Mouse (Mus musculus) hindbrain, embryonic 12.5 days (tissue): Measurements from ENCODE around the gene Gnaq. TPM values are rescaled to one million over a fixed set of nuclear protein-coding genes. Genes with fewer than 3 reads are reported as not detected.

Experiments
- ATAC-seq: fragments of 200-750 bp; cut with Nextera tagmentation; 2 replicates; pipeline ENCODE4 v1.8.0; 2017; ENCODE audit warnings: moderate TSS enrichment; ENCODE audit not compliant: low FRiP score
- H3K27ac ChIP-seq: fragments of 300-500 bp; sonication (generic); 2 replicates; pipeline ENCODE4 v1.5.1; 2016; ENCODE audit warnings: mild to moderate bottlenecking
- H3K27me3 ChIP-seq: fragments of 300-500 bp; sonication (generic); 2 replicates; pipeline ENCODE4 v1.6.1; 2016; ENCODE audit warnings: mild to moderate bottlenecking
- H3K36me3 ChIP-seq: fragments of 300-500 bp; sonication (generic); 2 replicates; pipeline ENCODE4 v1.6.1; 2016; ENCODE audit warnings: mild to moderate bottlenecking
- H3K4me1 ChIP-seq: fragments of 300-500 bp; sonication (generic); 2 replicates; pipeline ENCODE4 v1.6.1; 2016
- H3K4me2 ChIP-seq: fragments of 300-500 bp; sonication (generic); replicated peaks from 2 replicates; pipeline ENCODE4 v1.6.1; 2016; ENCODE audit warnings: mild to moderate bottlenecking
- H3K4me3 ChIP-seq: fragments of 300-500 bp; sonication (generic); 2 replicates; pipeline ENCODE4 v1.5.1; 2016; ENCODE audit warnings: mild to moderate bottlenecking
- H3K9ac ChIP-seq: fragments of 300-500 bp; sonication (generic); 2 replicates; pipeline ENCODE4 v1.6.1; 2016; ENCODE audit warnings: mild to moderate bottlenecking, moderate library complexity
- H3K9me3 ChIP-seq: fragments of 300-500 bp; sonication (generic); replicated peaks from 2 replicates; pipeline ENCODE4 v1.6.1; 2016; ENCODE audit warnings: mild to moderate bottlenecking
- WGBS: fragments of 180-500 bp; shearing (Covaris S2); methylation state at CpG from one replicate; pipeline ENCODE4 v1.1.7; 2016; 5-methylcytosine and 5-hydroxymethylcytosine counted together
- polyA plus RNA-seq: library from polyadenylated mRNA; unstranded; fragments of >200 nt; fragmentation: Nextera tagmentation; extraction: Ambion mirVana; gene quantifications from 2 replicates; pipeline ENCODE4 v1.2.1, GENCODE M21; 2016

Gnaq gene
- polyA plus RNA-seq, 1 experiment from 2014 or later, result 49.3 TPM

DNA sequence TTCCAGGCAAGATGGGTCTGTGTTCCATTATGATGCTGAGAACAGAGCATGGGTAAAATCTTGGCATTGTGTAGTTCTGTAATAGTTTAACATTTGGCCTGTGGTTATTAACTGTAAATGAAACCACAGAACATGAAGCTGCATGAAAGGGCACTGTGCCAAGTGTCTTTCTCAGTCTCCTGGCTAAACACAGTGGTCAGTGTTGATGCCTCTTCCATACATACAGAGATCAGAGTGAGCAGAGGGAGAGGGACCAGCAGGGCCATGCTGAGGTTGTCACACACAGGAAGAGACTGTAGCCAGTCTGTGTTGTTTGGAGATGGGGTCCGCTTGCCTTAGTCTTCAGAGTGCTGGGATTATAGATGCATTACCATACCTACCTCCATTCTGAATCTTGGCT, 138.4 kb downstream of the Gnaq start:
- H3K4me1 ChIP-seq, result no peaks in the 10 kb centered on the region
- H3K9ac ChIP-seq, result no peak overlapping the region
- no peak overlapping the region for H3K4me2 ChIP-seq
- 75% methylated on average over 1 of the region's 1 CpGs for WGBS
- no peak overlapping the region for H3K4me3 ChIP-seq
- H3K27me3 ChIP-seq, result no peaks in the 10 kb centered on the region
- H3K27ac ChIP-seq, result no peak overlapping the region
- H3K36me3 ChIP-seq, result no peaks in the 10 kb centered on the region
- H3K9me3 ChIP-seq, result no peaks in the 10 kb centered on the region
- ATAC-seq, result no peak; the same call in 1 of the 2 replicates

- no peak overlapping the region for H3K4me2 ChIP-seq
- no peaks in the 10 kb centered on the region for H3K4me1 ChIP-seq
- no peak overlapping the region for H3K27ac ChIP-seq
- H3K36me3 ChIP-seq, result 0 out of 2 replicates have a peak, but pooled peaks cover 3% of the 10 kb centered on the region
- no peaks in the 10 kb centered on the region for H3K9me3 ChIP-seq
- H3K4me3 ChIP-seq, result no peak overlapping the region
- 87% methylated on average over 4 of the region's 4 CpGs for WGBS
- no peak overlapping the region for H3K9ac ChIP-seq
- no peak for ATAC-seq
- H3K27me3 ChIP-seq, result no peaks in the 10 kb centered on the region
Observed at GRCm38 (mm10) chr19:16273021-16273420, 140.4 kb downstream of the Gnaq start.

GRCm38 (mm10) chr19:16280231-16280630, 147.6 kb downstream of the Gnaq start:
- peaks cover 10% of the 10 kb centered on the region; the same call in 1 of the 2 replicates for H3K4me1 ChIP-seq
- WGBS, result 89% methylated on average over 4 of the region's 4 CpGs
- H3K27ac ChIP-seq, result no peak overlapping the region
- no peaks in the 10 kb centered on the region for H3K9me3 ChIP-seq
- no peak overlapping the region for H3K4me2 ChIP-seq
- H3K9ac ChIP-seq, result no peak overlapping the region
- H3K27me3 ChIP-seq, result no peaks in the 10 kb centered on the region
- 0 out of 2 replicates have a peak, but pooled peaks cover 7% of the 10 kb centered on the region for H3K36me3 ChIP-seq
- H3K4me3 ChIP-seq, result no peak overlapping the region
- no peak for ATAC-seq

DNA sequence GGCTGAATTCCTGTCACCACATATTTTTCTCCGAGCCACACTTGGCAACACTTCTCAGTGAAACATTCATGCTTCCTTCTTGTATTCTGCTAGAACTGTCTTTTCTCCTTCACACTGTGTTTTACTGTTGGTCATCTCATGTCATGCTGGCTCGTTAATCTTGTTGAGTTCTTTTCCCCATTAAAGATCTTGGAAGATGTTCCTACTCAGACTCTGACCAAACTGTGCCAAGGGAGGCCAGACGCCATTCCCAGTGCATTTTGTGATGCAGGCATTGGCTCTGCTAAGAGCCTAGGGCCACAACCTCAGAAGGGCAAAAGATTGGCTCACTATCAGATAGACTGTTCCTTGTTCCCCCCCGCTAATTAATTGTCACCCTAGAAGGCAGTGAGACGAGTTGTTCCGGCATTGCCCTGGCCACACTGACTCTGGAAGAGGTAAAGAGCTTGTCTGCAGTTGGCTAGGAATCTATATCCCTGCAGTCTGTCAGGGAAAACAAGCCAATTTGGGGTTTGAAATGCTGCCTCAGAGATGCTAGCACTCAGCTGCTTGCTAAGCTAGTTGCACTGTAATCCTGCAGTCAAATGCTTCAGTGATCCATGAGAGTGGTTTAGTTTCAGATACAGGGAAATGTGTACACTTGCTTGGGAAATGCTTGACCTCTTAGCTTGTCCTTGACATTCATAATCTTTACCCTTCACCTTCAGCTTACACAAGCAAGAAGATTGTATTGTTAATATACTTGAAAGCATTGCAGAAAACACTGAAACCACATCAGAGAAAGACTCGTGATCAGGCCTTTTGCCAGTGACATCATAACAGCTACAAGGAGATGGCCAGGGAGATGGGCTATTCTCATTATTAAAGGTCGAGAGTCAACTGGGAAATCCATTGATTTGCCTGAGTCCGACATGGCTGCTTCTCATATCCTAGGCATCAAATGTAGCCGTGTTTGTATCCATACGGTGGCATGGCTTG, 152.7 kb downstream of the Gnaq start:
- 86% methylated on average over 11 of the region's 11 CpGs for WGBS
- Histone ChIP-seq H3K27me3 (no peaks in the 10 kb centered on the region), H3K9ac (no peak overlapping the region), H3K9me3 (no peaks in the 10 kb centered on the region), H3K4me1 (peaks cover 19% of the 10 kb centered on the region; the same call in 1 of the 2 replicates), H3K4me2 (no peak overlapping the region), H3K4me3 (no peak overlapping the region), H3K36me3 (no peaks in the 10 kb centered on the region), H3K27ac (0 out of 2 replicates have a peak overlapping the region, but pooled peaks have one; percentile 0)
- no peak for ATAC-seq

DNA sequence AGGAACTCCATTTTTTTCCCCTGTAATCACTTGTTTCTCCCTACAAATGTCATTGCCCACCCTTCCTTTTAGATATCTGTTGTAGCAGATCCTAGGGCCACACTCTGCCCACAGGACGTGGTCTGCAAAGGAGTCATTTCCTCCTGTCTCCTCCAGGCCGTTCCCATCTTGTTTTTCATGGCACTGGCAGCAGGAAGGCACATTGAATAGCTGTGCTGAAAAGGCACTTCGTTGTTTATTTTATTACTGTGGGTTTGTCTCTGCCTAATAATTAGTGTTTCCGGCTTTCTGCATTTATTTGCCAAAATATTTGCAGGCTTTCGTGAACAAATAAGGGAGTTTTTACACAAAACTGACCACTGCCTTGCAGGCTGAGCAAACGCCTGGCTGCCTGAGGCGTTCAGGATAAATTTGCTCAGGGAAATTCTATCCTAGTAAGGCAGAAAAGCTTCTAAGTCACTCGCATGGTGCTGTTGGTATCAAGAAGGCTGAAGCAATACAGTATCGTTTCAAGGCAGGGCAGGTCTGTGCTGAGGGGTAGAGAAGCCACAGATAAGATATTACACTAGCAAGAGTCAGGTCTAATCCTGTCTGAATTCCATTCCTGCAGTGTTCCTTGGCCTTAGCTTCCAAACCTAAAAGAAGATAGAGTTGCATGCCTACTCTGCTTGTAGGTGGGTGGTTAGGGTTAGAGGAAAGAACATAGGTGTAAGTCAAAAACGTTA, 154.0 kb downstream of the Gnaq start:
- Histone ChIP-seq H3K4me2 (no peak overlapping the region), H3K9me3 (no peaks in the 10 kb centered on the region), H3K36me3 (no peaks in the 10 kb centered on the region), H3K4me3 (no peak overlapping the region), H3K4me1 (peaks cover 24% of the 10 kb centered on the region; the same call in 1 of the 2 replicates), H3K27ac (no peak overlapping the region), H3K27me3 (no peaks in the 10 kb centered on the region), H3K9ac (no peak overlapping the region)
- ATAC-seq, result no peak
- 68% methylated on average over 10 of the region's 10 CpGs for WGBS

DNA sequence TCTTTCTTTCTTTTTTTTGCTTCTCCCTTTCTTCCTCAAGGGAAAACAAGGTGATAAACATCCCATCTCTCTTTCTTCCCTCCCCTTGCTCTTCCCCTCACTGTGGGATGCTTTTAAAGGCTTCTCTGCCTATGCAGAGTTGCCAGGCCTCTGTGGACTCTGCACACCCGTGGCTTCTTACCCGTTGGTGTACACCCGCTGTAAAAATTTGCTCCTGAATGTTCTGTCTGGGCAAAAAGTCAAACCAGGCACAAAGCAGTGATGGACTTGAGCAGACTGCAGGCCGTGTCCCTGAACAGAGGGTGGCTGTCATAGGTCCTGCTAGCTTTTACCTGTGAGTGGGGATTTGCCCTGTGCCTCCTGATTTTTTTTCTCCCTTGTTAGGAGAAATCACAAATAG, 154.7 kb downstream of the Gnaq start:
- Histone ChIP-seq H3K9me3 (no peaks in the 10 kb centered on the region), H3K27ac (no peak overlapping the region), H3K9ac (no peak overlapping the region), H3K27me3 (no peaks in the 10 kb centered on the region), H3K36me3 (no peaks in the 10 kb centered on the region), H3K4me1 (peaks cover 27% of the 10 kb centered on the region), H3K4me2 (no peak overlapping the region), H3K4me3 (no peak overlapping the region)
- no peak for ATAC-seq
- WGBS, result 82% methylated on average over 4 of the region's 4 CpGs

DNA sequence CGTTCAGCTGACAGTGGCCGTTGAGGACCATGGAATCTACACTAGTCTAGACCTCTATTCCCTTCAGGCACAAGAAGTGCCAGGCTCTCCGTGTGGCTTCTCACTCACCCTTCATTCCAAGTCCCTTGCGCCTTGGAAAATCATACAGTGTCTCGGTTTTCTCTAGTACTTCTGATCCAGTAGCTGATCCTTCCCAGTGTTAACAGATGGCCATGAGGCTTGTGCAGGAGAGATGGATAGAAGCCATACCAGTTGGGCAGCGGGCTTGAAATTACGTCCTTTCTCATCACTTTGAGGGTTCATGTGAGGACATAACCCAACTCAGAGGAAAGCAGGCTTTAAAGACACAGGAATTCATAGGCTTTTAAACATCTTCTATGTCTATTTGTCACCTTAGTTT, 155.3 kb downstream of the Gnaq start:
- Histone ChIP-seq H3K4me3 (no peak overlapping the region), H3K9ac (no peak overlapping the region), H3K4me1 (peaks cover 31% of the 10 kb centered on the region), H3K9me3 (no peaks in the 10 kb centered on the region), H3K27me3 (no peaks in the 10 kb centered on the region), H3K4me2 (no peak overlapping the region), H3K27ac (no peak overlapping the region), H3K36me3 (no peaks in the 10 kb centered on the region)
- no peak for ATAC-seq
- 90% methylated on average over 7 of the region's 7 CpGs for WGBS

DNA sequence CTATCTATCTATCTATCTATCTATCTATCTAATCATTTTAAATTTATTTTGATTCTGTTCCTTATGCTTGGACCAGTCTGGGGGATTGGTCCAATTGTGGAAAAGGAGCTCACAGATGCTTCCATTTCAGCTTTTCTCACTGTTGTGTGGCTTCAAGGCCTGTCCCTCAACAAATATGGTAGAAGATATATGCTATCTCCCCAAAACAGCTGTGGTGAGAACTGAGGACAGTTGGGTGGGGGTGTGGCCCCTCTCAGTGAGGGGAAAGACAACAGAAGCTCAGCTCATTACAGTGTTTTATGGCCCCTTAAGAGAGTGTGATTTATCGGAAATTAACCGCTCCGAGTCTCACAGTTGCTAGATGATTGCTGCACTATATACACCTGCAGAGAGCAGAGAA, 158.5 kb downstream of the Gnaq start:
- Histone ChIP-seq H3K9me3 (no peaks in the 10 kb centered on the region), H3K4me3 (no peak overlapping the region), H3K36me3 (no peaks in the 10 kb centered on the region), H3K27ac (no peak overlapping the region), H3K27me3 (no peaks in the 10 kb centered on the region), H3K4me1 (peaks cover 25% of the 10 kb centered on the region), H3K4me2 (no peak overlapping the region), H3K9ac (no peak overlapping the region)
- 85% methylated on average over 3 of the region's 3 CpGs for WGBS
- ATAC-seq, result no peak

GRCm38 (mm10) chr19:16292056-16292608, 159.5 kb downstream of the Gnaq start:
- Histone ChIP-seq H3K9ac (no peak overlapping the region), H3K36me3 (no peaks in the 10 kb centered on the region), H3K27ac (peak overlapping the region; percentile 30), H3K4me3 (no peak overlapping the region), H3K4me2 (no peak overlapping the region), H3K27me3 (no peaks in the 10 kb centered on the region), H3K9me3 (no peaks in the 10 kb centered on the region), H3K4me1 (peaks cover 20% of the 10 kb centered on the region)
- 67% methylated on average over 2 of the region's 2 CpGs for WGBS
- ATAC-seq, result peak; percentile 78

GRCm38 (mm10) chr19:16292978-16293377, 160.3 kb downstream of the Gnaq start:
- H3K4me1 ChIP-seq, result peaks cover 18% of the 10 kb centered on the region
- no peak overlapping the region for H3K9ac ChIP-seq
- ATAC-seq, result no peak
- H3K27ac ChIP-seq, result 0 out of 2 replicates have a peak overlapping the region, but pooled peaks have one; percentile 1
- H3K27me3 ChIP-seq, result no peaks in the 10 kb centered on the region
- no peaks in the 10 kb centered on the region for H3K36me3 ChIP-seq
- WGBS, result 100% methylated on average over 1 of the region's 1 CpGs
- no peak overlapping the region for H3K4me3 ChIP-seq
- H3K4me2 ChIP-seq, result no peak overlapping the region
- H3K9me3 ChIP-seq, result no peaks in the 10 kb centered on the region

- no peak overlapping the region for H3K9ac ChIP-seq
Observed at GRCm38 (mm10) chr19:16300413-16300812, 167.8 kb downstream of the Gnaq start.

DNA sequence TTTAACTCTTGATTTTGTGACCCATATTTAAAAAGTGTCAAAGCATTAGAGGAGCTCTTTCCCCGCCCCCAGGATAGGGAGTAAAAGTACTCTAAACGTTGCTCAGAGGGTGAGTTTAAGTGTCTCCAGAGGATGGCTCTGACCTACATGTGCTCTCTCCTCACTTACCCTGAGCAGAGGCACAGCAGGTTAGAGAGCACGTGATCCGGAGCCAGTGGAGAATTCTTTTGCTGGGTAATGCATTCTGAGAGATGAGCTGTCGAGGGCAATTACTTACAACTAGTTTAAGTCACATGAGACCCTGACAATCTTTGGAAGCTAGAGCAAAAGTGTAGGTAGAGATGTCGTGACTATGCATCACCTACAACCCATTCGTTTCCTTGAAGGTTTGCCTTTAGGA, 168.7 kb downstream of the Gnaq start:
- H3K9ac ChIP-seq, result no peak overlapping the region
- no peaks in the 10 kb centered on the region for H3K9me3 ChIP-seq
- no peaks in the 10 kb centered on the region for H3K36me3 ChIP-seq
- WGBS, result 69% methylated on average over 7 of the region's 7 CpGs
- H3K4me3 ChIP-seq, result no peak overlapping the region
- peaks cover 6% of the 10 kb centered on the region for H3K4me1 ChIP-seq
- no peak overlapping the region for H3K4me2 ChIP-seq
- H3K27ac ChIP-seq, result no peak overlapping the region
- 0 out of 2 replicates have a peak, but pooled peaks have one; percentile 52 for ATAC-seq
- H3K27me3 ChIP-seq, result no peaks in the 10 kb centered on the region

More at GRCm38 (mm10) chr19:16300413-16300812, 167.8 kb downstream of the Gnaq start:
- Histone ChIP-seq H3K4me1 (peaks cover 6% of the 10 kb centered on the region), H3K27me3 (no peaks in the 10 kb centered on the region), H3K9me3 (no peaks in the 10 kb centered on the region), H3K4me2 (no peak overlapping the region), H3K4me3 (no peak overlapping the region), H3K36me3 (no peaks in the 10 kb centered on the region), H3K27ac (no peak overlapping the region)
- 92% methylated on average over 4 of the region's 4 CpGs for WGBS
- ATAC-seq, result no peak
